7 mouse cellular contexts compared by ENCODE assay signal in the genomic region with DNA sequence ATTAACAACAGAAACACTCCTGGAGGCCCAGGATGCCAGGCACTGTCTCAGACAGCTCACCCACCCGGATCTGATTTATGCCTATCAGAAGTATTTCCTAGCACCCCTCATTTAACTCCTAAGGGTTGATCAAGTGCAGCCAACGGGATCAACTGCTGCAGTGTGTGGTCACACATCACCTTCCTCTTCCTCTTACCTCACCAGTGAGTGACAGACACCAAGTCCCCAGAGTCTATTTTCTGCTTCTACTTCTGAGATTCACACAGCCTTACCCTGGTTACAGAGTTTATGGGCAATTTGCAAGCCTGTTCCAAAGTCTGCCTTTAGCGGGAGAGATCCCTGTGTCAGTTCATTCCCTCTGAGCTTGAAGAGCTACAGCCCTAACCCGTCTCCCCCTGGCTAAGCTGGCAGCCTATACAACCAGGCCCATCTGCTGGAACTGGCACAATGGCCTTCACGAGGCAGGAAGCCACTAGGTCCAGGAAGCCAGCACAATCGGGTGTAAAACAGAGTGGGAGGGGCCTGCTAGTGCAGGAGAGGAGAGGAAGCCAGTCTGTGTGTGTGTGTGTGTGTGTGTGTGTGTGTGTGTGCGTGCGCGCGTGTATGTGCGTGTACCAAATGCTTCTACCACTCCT.
DNase-seq lines count a peak whose midpoint lies in the region; ATAC-seq lines count a peak whose summit lies in the region.

No protein-coding gene starts in this region.

- H3K9ac ChIP-seq in lung, embryonic 16.5 days (ENCODE audit: low read length) = no peak overlapping the region

- H3K36me3 ChIP-seq in lung, embryonic 16.5 days (ENCODE audit: control insufficient read depth, insufficient read depth, low read length) = peaks cover 4% of the 10 kb centered on the region; the same call in 1 of the 2 replicates

- 53% methylated on average over 11 of the region's 11 CpGs for WGBS in lung, embryonic 16.5 days

- no peak overlapping the region for H3K4me3 ChIP-seq in lung, embryonic 16.5 days (ENCODE audit: low read length)

- H3K9me3 ChIP-seq in lung, embryonic 16.5 days (ENCODE audit: control insufficient read depth, low read length) = no peaks in the 10 kb centered on the region

- no peak overlapping the region for H3K4me2 ChIP-seq in lung, embryonic 16.5 days (ENCODE audit: low read depth, low read length)

- H3K27me3 ChIP-seq in lung, embryonic 16.5 days (ENCODE audit: control insufficient read depth, insufficient read depth, low read depth, low read length) = no peaks in the 10 kb centered on the region

- peak; percentile 89 to 96 for DNase-seq in cerebellum, adult 18-20 months
- peak; percentile 77 to 85 for DNase-seq in heart, adult 9 months (ENCODE audit: low spot score in 2 of 2)
- peak; percentile 69 for DNase-seq in kidney, adult 11 months
- peak; percentile 63 to 79 for DNase-seq in spleen, postnatal 4 days (ENCODE audit: low spot score in 2 of 2)
- no peak for DNase-seq in right cerebral cortex, adult 2 months (ENCODE audit: low spot score in 2 of 2)

- peak overlapping the region; percentile 90 for H3K27ac ChIP-seq in lung, embryonic 16.5 days (ENCODE audit: low read length)

- peak; percentile 63 for ATAC-seq in activated CD4-positive, CD25-positive, alpha-beta regulatory T cell, adult 4 months
- ATAC-seq in lung, embryonic 16.5 days (ENCODE audit: low read depth) = peak; percentile 68

- peaks cover 17% of the 10 kb centered on the region for H3K4me1 ChIP-seq in lung, embryonic 16.5 days (replicated peaks; ENCODE audit: control insufficient read depth, insufficient read depth, low read length)

Comparison
In these comparisons a context has a peak if more than half of its experiments do, and no peak if none do; other contexts are left out.
1. DNase-seq: peak in cerebellum, adult 18-20 months (2 of 2), heart, adult 9 months (2 of 2), kidney, adult 11 months (single experiment) and spleen, postnatal 4 days (2 of 2); none in right cerebral cortex, adult 2 months (0 of 2).